Mouse (Mus musculus): ENCODE measurements around the gene Ptgfrn.

The Ptgfrn gene

GRCm38 (mm10) chr3:101116431-101117385, 6.6 kb upstream of the Ptgfrn start:
- DNase-seq (ENCODE audit: low spot score in 2 of 2), result no peak

- DNase-seq (ENCODE audit: low spot score in 2 of 2), result no peak
These were observed 2.4 kb upstream of the Ptgfrn start for GRCm38 (mm10) chr3:101112518-101112894.

DNA sequence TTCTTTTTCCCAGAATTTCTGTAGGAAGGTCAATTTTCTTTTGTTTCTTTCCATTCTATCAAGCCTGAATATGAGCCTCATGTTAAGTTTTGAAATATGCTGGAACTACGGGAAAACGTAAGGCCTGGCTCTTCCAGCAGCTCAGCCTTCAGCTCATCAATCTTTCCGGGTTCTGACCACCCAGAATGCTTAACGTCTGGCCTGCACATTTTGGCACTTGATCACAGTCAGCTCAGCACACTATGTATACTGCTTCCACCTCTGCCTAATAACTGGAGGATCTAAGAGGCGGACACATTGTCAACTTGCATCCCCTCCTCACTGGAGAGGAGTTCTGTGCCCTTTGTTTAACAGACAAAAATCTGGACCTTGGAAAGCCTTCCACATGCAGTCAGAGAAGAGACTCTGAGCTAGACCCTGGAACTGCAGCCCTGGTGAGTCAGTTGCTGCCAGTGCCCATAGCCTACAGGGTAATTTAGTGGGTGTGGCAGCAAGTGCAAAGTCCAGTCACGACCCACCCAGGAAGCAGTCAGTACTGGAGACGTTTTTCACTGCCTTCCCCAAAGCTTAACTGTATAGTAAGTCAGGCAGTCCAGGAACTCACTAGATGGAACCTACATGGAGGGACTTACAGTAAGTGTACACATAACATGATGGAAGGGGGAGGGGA, 1.9 kb upstream of the Ptgfrn start:
- DNase-seq (ENCODE audit: low spot score in 2 of 2), result no peak

DNA sequence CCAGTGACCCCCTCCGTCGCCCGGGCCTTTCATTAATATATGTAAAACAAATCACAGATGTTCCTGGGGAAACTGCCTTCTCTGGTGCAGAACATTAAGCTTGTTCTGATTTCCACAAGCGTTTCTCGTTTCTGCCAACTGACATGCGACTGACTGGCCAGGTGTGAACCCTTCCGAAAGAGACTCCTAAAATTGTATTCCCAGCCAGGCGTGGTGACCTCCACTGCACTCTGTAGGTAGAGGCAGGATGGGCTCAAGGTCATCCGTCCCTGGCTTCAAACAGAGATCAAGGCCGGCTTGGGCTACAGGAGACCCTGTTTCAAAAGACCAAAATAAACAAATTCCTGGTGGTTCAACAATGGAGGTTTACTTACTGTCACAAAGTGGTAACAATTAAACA, 1.2 kb upstream of the Ptgfrn start:
- DNase-seq (ENCODE audit: low spot score in 2 of 2), result no peak

- no peak for DNase-seq (ENCODE audit: low spot score in 2 of 2)
These were observed 693 bp upstream of the Ptgfrn start for GRCm38 (mm10) chr3:101110838-101111103.

- peak; percentile 9 to 19 for DNase-seq (ENCODE audit: low spot score in 2 of 2)
These were observed 488 bp downstream of the Ptgfrn start for GRCm38 (mm10) chr3:101109558-101110021.

GRCm38 (mm10) chr3:101108848-101109247, 1.2 kb downstream of the Ptgfrn start:
- DNase-seq (ENCODE audit: low spot score in 2 of 2), result no peak

DNA sequence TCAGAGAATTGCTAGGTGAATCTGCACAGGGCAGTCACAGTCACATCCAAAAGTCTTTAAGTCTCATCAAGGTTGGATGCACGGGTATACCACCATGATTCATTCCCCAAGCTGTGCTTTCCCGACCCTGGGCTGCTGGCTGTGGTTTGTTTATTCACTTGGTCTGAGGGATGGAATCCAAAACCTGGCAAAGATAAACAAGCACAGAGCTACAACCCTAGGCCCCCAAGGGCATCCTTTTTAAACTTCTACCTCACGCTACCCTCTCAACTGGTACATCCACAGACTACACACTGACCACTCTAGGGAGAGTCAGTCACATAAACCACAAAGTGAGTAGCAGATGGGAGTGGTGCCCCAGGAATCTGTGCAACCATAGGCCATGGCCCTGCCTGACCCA, 1.8 kb downstream of the Ptgfrn start:
- DNase-seq (ENCODE audit: low spot score in 2 of 2), result no peak

GRCm38 (mm10) chr3:101106326-101106725, 3.8 kb downstream of the Ptgfrn start:
- DNase-seq (ENCODE audit: low spot score in 2 of 2), result no peak

DNA sequence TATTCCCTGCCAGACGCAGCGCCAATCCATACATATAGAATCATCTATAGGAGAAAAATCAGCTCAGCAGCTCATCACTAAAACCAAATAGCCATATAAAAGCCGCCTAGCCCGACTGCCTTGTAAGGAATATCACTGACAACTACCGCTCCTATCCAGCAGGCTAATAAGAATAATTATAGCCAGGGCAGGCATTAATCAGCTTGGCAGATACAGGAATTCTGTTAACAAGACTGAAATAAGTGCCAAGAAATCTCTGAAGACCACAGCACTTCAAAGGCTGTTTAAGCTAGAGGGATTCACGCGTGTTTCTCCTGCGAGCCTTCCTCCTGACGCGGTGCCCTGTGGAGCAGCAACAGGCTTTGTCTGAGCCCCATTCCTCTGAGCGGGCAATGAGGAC, 4.6 kb downstream of the Ptgfrn start:
- no peak for DNase-seq (ENCODE audit: low spot score in 2 of 2)

DNA sequence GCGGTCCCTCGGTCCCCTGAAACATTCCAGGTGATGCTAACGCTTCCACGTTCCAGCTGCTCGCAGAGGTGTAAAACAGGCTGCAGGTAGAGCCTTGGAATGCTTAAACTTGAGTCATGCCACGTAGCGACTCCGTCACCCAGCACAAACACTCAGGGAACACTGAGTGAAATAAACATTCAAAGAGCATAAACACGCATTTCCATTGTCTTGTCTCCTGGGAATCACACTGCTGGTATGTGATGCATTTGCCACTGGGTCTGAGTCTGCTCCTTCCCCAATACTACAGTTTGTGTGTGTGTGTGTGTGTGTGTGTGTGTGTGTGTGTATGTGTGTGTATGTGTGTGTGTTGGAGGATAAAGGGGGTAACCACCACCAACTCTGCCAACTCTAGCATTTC, 5.2 kb downstream of the Ptgfrn start:
- no peak for DNase-seq (ENCODE audit: low spot score in 2 of 2)

- no peak for DNase-seq (ENCODE audit: low spot score in 2 of 2)
These were observed 6.3 kb downstream of the Ptgfrn start for GRCm38 (mm10) chr3:101103770-101104169.

- DNase-seq (ENCODE audit: low spot score in 2 of 2), result no peak
These were observed 8.0 kb downstream of the Ptgfrn start for GRCm38 (mm10) chr3:101102106-101102505.

DNA sequence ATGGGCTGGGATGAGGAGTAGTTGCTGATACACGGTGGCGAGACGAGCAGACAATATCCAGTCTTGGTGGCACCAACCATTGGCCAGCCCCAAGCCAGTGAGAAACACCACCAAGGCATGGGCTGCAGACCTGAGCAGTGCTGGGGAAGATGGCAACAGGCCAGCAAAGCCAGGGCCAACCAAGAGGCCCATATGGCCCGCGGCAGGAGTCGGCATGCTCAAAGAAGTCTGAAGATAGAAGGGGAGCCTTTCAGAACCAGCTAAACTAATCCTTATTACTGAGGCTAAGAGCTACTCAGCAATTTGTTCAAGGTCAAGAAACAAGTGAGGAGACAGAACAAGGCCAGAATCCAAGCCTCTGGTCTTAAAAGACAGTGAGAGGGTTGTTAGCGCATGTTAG, 8.9 kb downstream of the Ptgfrn start:
- DNase-seq (ENCODE audit: low spot score in 2 of 2), result no peak

DNA sequence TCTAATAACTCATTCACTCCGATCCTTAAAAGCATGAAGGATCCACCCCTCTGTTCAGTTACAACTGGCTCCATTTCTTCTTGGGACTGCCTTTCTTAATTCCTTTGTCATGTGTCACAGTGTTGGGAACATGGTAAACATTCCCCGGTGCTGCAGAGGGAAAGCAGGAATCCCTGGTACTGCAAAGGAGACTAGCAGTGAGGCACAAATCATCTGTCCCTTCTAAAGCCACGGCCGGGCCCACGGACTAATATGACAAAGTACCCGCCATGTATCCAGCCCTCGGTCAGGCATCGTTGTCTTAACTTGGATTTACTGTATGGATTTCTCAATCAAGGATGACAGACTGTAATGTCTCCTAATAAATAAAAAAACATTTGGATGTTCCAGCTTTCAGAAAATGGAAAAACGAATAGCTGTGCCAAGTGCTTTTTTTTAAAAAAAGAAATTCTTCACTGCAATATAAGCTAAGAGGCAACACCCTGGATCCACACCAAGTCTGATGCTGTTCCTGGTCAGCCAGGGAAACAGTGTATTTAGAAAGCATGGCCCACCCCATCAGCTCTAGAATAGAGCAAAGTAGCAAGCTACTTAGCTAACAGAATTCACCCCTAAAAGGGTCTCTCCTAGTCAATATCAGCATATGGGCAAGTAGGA, 10.2 kb downstream of the Ptgfrn start:
- no peak for DNase-seq (ENCODE audit: low spot score in 2 of 2)

- DNase-seq (ENCODE audit: low spot score in 2 of 2), result no peak
These were observed 12.0 kb downstream of the Ptgfrn start for GRCm38 (mm10) chr3:101098073-101098472.

- no peak for DNase-seq (ENCODE audit: low spot score in 2 of 2)
These were observed 12.8 kb downstream of the Ptgfrn start for GRCm38 (mm10) chr3:101097146-101097800.

GRCm38 (mm10) chr3:101095761-101096449, 14.2 kb downstream of the Ptgfrn start:
- DNase-seq (ENCODE audit: low spot score in 2 of 2), result no peak

- DNase-seq (ENCODE audit: low spot score in 2 of 2), result no peak
These were observed 17.9 kb downstream of the Ptgfrn start for GRCm38 (mm10) chr3:101092202-101092601.

DNA sequence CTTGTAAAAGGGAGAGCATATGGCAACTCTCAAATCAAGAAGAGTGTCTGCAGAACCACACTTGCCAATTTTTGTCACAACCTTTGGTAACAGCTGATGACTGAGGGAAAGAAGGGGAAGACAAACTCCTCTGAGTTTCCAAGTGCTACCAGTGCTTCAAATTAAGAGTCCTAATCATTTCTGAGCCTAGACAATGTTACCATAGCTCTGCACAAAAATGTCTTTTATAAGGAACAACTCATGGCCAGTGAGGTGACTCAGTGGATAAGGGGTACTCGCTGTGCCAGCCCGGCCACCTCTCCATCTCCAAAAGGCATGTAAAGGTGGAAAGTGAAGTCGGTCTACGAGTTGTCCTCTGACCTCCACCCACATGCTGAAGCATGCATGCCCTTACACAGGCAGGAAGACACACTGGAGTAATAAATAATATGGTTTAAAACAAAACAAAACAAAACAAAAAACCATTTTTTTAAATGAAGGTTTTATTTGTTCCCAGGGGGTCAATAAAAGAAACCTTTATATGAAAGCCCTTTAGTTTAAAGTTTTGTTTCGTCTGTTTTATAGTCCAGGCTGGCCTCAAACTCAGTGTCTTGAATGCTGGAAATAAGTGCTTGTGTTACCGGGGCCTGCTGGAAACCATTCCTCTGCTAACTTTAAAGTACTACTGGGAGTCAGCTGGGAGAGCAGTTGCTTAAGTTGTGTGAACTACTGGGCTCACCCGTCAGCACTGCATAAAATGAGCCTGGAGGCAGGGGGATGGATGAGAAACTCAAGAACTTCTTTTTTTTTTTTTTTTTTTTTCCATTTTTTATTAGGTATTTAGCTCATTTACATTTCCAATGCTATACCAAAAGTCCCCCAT, 23.3 kb downstream of the Ptgfrn start:
- no peak for DNase-seq (ENCODE audit: low spot score in 2 of 2)

DNA sequence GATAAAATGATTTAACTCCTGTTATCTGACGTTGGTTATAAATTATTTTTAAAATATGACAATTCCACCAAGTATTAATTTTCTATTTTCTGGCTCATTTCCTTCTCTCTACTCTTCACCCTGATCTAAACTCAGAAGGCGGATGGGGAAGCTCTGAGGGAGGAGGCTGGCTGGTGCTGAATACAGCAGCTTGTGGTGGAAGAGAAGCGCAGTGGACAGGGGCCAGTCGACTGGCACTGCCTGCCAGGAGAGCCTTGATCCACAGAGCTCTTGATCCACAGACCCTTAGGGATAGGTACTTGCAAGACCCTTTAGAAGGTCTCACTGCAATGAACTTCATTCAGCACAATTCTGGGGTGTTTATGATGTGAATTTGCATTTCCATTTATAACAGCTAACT, 29.2 kb downstream of the Ptgfrn start:
- no peak for DNase-seq (ENCODE audit: low spot score in 2 of 2)

Data from spleen, postnatal 10 days (tissue).